ENCODE assay signal across 26 mouse cellular contexts in the genomic region with DNA sequence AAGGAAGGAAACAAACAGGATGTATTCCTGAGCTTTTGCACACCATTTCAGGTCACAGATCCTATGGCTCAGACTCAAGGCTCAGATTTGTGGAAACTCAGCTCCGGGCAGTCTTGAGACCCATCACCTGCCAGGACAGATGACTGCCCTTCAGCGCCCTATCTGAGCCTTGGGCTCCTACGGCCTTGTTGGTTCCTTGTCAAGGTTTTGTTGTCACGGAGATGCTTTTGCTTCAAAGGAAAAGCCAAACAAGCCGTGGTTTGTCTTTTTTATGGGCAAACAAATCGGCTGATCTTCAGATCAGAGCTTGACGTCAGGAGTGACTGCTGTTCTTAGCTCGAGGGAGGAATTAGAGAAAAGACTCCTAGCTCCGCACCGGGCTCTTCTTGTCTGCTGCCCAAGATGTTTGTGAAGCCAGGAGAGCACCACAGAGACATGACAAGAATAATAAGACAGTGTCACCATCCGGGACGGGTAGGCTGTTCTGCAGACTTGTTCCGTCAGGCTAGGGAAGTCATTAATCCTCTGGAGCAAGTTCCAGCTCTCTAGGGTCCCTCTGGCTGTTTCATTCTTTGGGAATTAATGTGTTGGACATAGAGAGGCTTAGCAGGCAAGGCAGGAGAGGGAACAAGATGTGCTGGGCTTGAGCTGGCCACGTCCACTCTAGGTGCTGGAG. TPM values are rescaled to one million over a fixed set of nuclear protein-coding genes. Genes with fewer than 3 reads are reported as not detected.
DNase-seq lines count a peak whose midpoint lies in the region; ATAC-seq and TF ChIP-seq lines count a peak whose summit lies in the region.
"Had no signal": no experiment of that assay in that cellular context is flagged by ENCODE, and none has a peak within 500 bp of the region (broad histone marks: within the 10 kb centered on the region; RNA-seq: fewer than 3 reads in every experiment).

No protein-coding gene starts in this region.

- no peak for TF ChIP-seq CTCF in midbrain, postnatal 0 days (IDR thresholded peaks at IDR 0.05)

- ATAC-seq in midbrain, postnatal 0 days (ENCODE audit: low FRiP score), result no peak
- no peak for ATAC-seq in midbrain, embryonic 11.5 days (ENCODE audit: low FRiP score)
- ATAC-seq: forebrain, embryonic 16.5 days; liver, postnatal 0 days; Patski had no signal

- H3K27me3 ChIP-seq in midbrain, postnatal 0 days (ENCODE audit: insufficient read depth, low read length), result no peaks in the 10 kb centered on the region
- H3K27me3 ChIP-seq in midbrain, embryonic 11.5 days (ENCODE audit: control insufficient read depth, insufficient read depth, low read length), result no peaks in the 10 kb centered on the region
- H3K27me3 ChIP-seq: hindbrain, embryonic 15.5 days; kidney, embryonic 15.5 days; neural tube, embryonic 15.5 days; Patski had no signal

- DNase-seq in adrenal gland, adult 2 months, result peak; percentile 59
- DNase-seq in adrenal gland, postnatal 25 days, result no peak
- DNase-seq in midbrain, postnatal 0 days (ENCODE audit: low spot score), result peak; percentile 45
- DNase-seq in midbrain, embryonic 11.5 days (ENCODE audit: low spot score, missing footprints), result no peak
- peak; percentile 77 for DNase-seq in adrenal gland, adult 8-10 months
- peak; percentile 37 for DNase-seq in testis, postnatal 10 days (ENCODE audit: low spot score)
- no peak for DNase-seq in layer of hippocampus, adult 9-11 months
- DNase-seq: cerebellum, adult 2 months; heart, postnatal 10 days; kidney, adult 18-20 months; liver, postnatal 0 days; midbrain, embryonic 14.5 days; right cerebral cortex, adult 18-20 months; spleen, adult 18-20 months; thymus, postnatal 14 days had no signal

- 68% methylated on average over 14 of the region's 14 CpGs for WGBS in midbrain, postnatal 0 days
- 86% methylated on average over 14 of the region's 14 CpGs for WGBS in midbrain, embryonic 11.5 days

- no peak overlapping the region; the same call in 1 of the 2 replicates for H3K27ac ChIP-seq in midbrain, postnatal 0 days (ENCODE audit: low read depth, low read length)
- no peak overlapping the region for H3K27ac ChIP-seq in midbrain, embryonic 11.5 days (ENCODE audit: low read depth, low read length)
- H3K27ac ChIP-seq: heart, embryonic 13.5 days; hindbrain, embryonic 15.5 days; kidney, embryonic 15.5 days; left cerebral cortex, adult 2 months; limb, embryonic 12.5 days; neural tube, embryonic 15.5 days; stomach, postnatal 0 days had no signal

- no peak overlapping the region for H3K4me2 ChIP-seq in midbrain, postnatal 0 days (ENCODE audit: low read depth, low read length, poor library complexity, severe bottlenecking)
- no peak overlapping the region for H3K4me2 ChIP-seq in midbrain, embryonic 11.5 days
- H3K4me2 ChIP-seq: heart, embryonic 13.5 days; hindbrain, embryonic 15.5 days; kidney, embryonic 15.5 days; limb, embryonic 12.5 days; liver, embryonic 11.5 days; neural tube, embryonic 15.5 days had no signal

- H3K4me1 ChIP-seq in midbrain, postnatal 0 days (ENCODE audit: insufficient read depth, low read length), result peaks cover 6% of the 10 kb centered on the region; the same call in 1 of the 2 replicates
- peaks cover 2% of the 10 kb centered on the region for H3K4me1 ChIP-seq in midbrain, embryonic 11.5 days (ENCODE audit: control insufficient read depth, insufficient read depth, low read length)

- no peaks in the 10 kb centered on the region for H3K9me3 ChIP-seq in midbrain, postnatal 0 days (ENCODE audit: low read length)
- H3K9me3 ChIP-seq in midbrain, embryonic 11.5 days (ENCODE audit: control insufficient read depth, low read length), result no peaks in the 10 kb centered on the region
- H3K9me3 ChIP-seq: heart, embryonic 13.5 days; hindbrain, embryonic 15.5 days; kidney, embryonic 15.5 days; limb, embryonic 12.5 days; neural tube, embryonic 15.5 days had no signal

- H3K4me3 ChIP-seq in midbrain, postnatal 0 days (ENCODE audit: low read depth, low read length), result no peak overlapping the region
- H3K4me3 ChIP-seq in midbrain, embryonic 11.5 days (ENCODE audit: low read depth, low read length), result no peak overlapping the region
- H3K4me3 ChIP-seq: heart, embryonic 13.5 days; hindbrain, embryonic 15.5 days; kidney, embryonic 15.5 days; left cerebral cortex, adult 2 months; limb, embryonic 12.5 days; megakaryocyte, embryonic 14.5 days; neural tube, embryonic 15.5 days had no signal

- no peak overlapping the region for H3K9ac ChIP-seq in midbrain, postnatal 0 days (replicated peaks; ENCODE audit: low read length, poor library complexity, severe bottlenecking)
- no peak overlapping the region for H3K9ac ChIP-seq in midbrain, embryonic 11.5 days (ENCODE audit: low read length)
- H3K9ac ChIP-seq: heart, embryonic 13.5 days; hindbrain, embryonic 15.5 days; kidney, embryonic 15.5 days; limb, embryonic 12.5 days; liver, postnatal 0 days; neural tube, embryonic 15.5 days had no signal

- no peaks in the 10 kb centered on the region for H3K36me3 ChIP-seq in midbrain, postnatal 0 days (ENCODE audit: insufficient read depth, low read length)
- no peaks in the 10 kb centered on the region for H3K36me3 ChIP-seq in midbrain, embryonic 11.5 days (ENCODE audit: control insufficient read depth, insufficient read depth, low read length)
- H3K36me3 ChIP-seq: heart, embryonic 13.5 days; hindbrain, embryonic 15.5 days; kidney, embryonic 15.5 days; limb, embryonic 12.5 days; neural tube, embryonic 15.5 days had no signal

RNA-seq across cellular contexts. Expression of gene Klhdc4, which starts 26.8 kb away (rescaled TPM):
- total RNA-seq in adrenal gland, adult 2 months (2021), result 10 to 100 TPM; 17.2 to 25.6 TPM
- polyA plus RNA-seq in adrenal gland, adult 2 months (2012; rRNA removed), result 12.2 and 14.9 TPM in 2 replicates
- total RNA-seq in adrenal gland, postnatal 25 days (2021), result 29.1 and 30.5 TPM in 2 replicates
- 30.7 and 44.8 TPM in 2 replicates for total RNA-seq in midbrain, postnatal 0 days (2014; rRNA removed)
- polyA plus RNA-seq in midbrain, postnatal 0 days (2015; fragmentation: Nextera tagmentation; extraction: Ambion mirVana), result 38.3 and 41.0 TPM in 2 replicates
- polyA plus RNA-seq in midbrain, embryonic 11.5 days (2014; fragmentation: Nextera tagmentation; extraction: Ambion mirVana), result 49.4 and 52.9 TPM in 2 replicates
- total RNA-seq in adrenal gland, adult 8-10 months (2022), result 10 to 100 TPM; 22.4 to 36.8 (median 29.4) TPM

RNA-seq across cellular contexts. Expression of gene Slc7a5, which starts 51.3 kb away (rescaled TPM):
- total RNA-seq in adrenal gland, adult 2 months (2021), result 10 to 100 TPM; 38.9 to 46.4 TPM
- 93.9 and 97.5 TPM in 2 replicates for polyA plus RNA-seq in adrenal gland, adult 2 months (2012; rRNA removed)
- 56.6 and 57.8 TPM in 2 replicates for total RNA-seq in adrenal gland, postnatal 25 days (2021)
- total RNA-seq in midbrain, postnatal 0 days (2014; rRNA removed), result 111 and 115 TPM in 2 replicates
- polyA plus RNA-seq in midbrain, postnatal 0 days (2015; fragmentation: Nextera tagmentation; extraction: Ambion mirVana), result 64.5 and 65.2 TPM in 2 replicates
- 34.9 and 36.5 TPM in 2 replicates for polyA plus RNA-seq in midbrain, embryonic 11.5 days (2014; fragmentation: Nextera tagmentation; extraction: Ambion mirVana)
- total RNA-seq in adrenal gland, adult 8-10 months (2022), result 10 to 100 TPM; 51.8 to 96.5 (median 70.3) TPM

Comparison
In these comparisons a context has a peak if more than half of its experiments do, and no peak if none do; other contexts are left out.
1. DNase-seq: peak in adrenal gland, adult 2 months (single experiment), midbrain, postnatal 0 days (single experiment), adrenal gland, adult 8-10 months (single experiment) and testis, postnatal 10 days (single experiment); none in adrenal gland, postnatal 25 days (single experiment), midbrain, embryonic 11.5 days (single experiment) and layer of hippocampus, adult 9-11 months (single experiment).